Mouse (Mus musculus) thymus, adult 2 months (tissue): ENCODE data around the gene Skida1.

Experiments used
- CTCF ChIP-seq: fragments of 200-500 bp; IDR thresholded peaks from 2 replicates; pipeline ENCODE4 v1.5.1; 2012; ENCODE audit warnings: mild to moderate bottlenecking, control low read depth, low read length, moderate library complexity, borderline replicate concordance; ENCODE audit not compliant: control insufficient read depth, poor library complexity, insufficient read depth; ENCODE audit errors: extremely low read depth
- POLR2A ChIP-seq: fragments of 200-500 bp; IDR thresholded peaks from 2 replicates; pipeline ENCODE4 v1.6.1; 2012; ENCODE audit warnings: mild to moderate bottlenecking, low read length, control low read depth, moderate library complexity; ENCODE audit not compliant: control insufficient read depth, poor library complexity, insufficient read depth; ENCODE audit errors: extremely low read depth

DNA sequence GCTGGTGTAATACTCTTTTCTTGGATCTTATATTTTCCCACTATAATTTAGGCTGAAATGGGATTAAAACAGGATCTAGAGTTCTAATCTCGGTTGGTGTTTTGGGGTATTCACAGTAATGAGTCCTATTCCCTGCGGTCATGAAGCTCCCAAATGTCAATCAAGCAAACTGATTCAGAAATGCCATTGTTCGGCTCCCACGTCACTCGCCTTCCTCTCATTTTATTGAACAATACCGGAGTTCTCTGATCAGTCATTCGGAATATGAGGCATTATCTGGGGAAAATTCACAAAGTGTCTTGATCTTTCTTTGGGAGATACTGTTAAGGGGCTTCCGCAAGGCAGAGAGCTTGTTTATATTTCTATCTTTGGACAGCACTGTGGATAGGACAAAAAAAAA lies 18.3 kb downstream of the Skida1 start:
- TF ChIP-seq CTCF (no peak), POLR2A (no peak)
